Mouse (Mus musculus): Measurements from ENCODE around the gene Nfatc2. TPM values are rescaled to one million over a fixed set of nuclear protein-coding genes. Genes with fewer than 3 reads are reported as not detected.

The Nfatc2 gene
- 3.6 and 3.9 TPM in 2 replicates for polyA plus RNA-seq (2015; fragmentation: Nextera tagmentation; extraction: Ambion mirVana)

GRCm38 (mm10) chr2:168601491-168602386, at the start of gene Nfatc2:
TSS of gene Nfatc2 (minus strand) at chr2:168601657.
- ATAC-seq (ENCODE audit: insufficient read depth, low FRiP score, low read depth), result peak; percentile 73; the same call in 1 of the 2 replicates
- Histone ChIP-seq H3K27ac (peak within 1 kb of the TSS; percentile 70), H3K36me3 (no peaks in the 10 kb centered on the region), H3K4me3 (replicated peaks) (peak within 1 kb of the TSS; percentile 43), H3K4me1 (peaks cover 25% of the 10 kb centered on the region), H3K27me3 (replicated peaks) (peaks cover 26% of the 10 kb centered on the region), H3K4me2 (peak within 1 kb of the TSS; percentile 78), H3K9me3 (no peaks in the 10 kb centered on the region), H3K9ac (no peak within 1 kb of the TSS)
- WGBS, result 1% methylated on average over 55 of the region's 56 CpGs

GRCm38 (mm10) chr2:168648171-168648570, 46.7 kb upstream of the Nfatc2 start:
- Histone ChIP-seq H3K4me3 (replicated peaks) (no peak overlapping the region), H3K36me3 (no peaks in the 10 kb centered on the region; the same call in 1 of the 2 replicates), H3K27ac (no peak overlapping the region), H3K27me3 (replicated peaks) (no peaks in the 10 kb centered on the region), H3K9me3 (no peaks in the 10 kb centered on the region), H3K4me2 (no peak overlapping the region), H3K4me1 (no peaks in the 10 kb centered on the region), H3K9ac (no peak overlapping the region)
- 62% methylated on average over 8 of the region's 8 CpGs for WGBS
- no peak for ATAC-seq (ENCODE audit: insufficient read depth, low FRiP score, low read depth)

DNA sequence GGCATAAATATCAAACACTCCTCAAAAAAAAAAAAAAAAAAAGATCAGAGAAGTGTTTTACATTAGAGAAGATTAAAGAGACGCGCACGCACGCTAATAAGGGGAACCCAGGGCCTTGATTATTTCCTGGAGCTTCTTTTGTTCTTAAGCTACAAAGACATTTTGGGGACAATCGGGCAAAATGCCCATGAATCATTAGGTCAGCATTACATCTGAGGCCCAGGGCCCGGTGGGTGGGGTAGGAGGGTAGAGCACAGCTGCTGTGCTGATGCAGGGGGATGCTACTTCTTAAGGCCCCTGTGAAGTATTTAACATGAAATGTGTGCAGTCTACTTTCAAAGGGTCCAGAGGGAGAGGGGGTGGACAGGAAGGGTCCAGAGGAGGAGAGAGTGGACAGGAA, 43.4 kb upstream of the Nfatc2 start:
- Histone ChIP-seq H3K27ac (no peak overlapping the region), H3K36me3 (peaks cover 3% of the 10 kb centered on the region; the same call in 1 of the 2 replicates), H3K4me1 (no peaks in the 10 kb centered on the region), H3K9ac (no peak overlapping the region), H3K4me2 (no peak overlapping the region), H3K27me3 (replicated peaks) (no peaks in the 10 kb centered on the region), H3K9me3 (no peaks in the 10 kb centered on the region), H3K4me3 (replicated peaks) (no peak overlapping the region)
- no peak for ATAC-seq (ENCODE audit: insufficient read depth, low FRiP score, low read depth)
- WGBS, result 81% methylated on average over 6 of the region's 6 CpGs

- 86% methylated on average over 20 of the region's 20 CpGs for WGBS
- Histone ChIP-seq H3K9ac (no peak overlapping the region), H3K4me3 (replicated peaks) (no peak overlapping the region), H3K36me3 (peaks cover 3% of the 10 kb centered on the region; the same call in 1 of the 2 replicates), H3K9me3 (no peaks in the 10 kb centered on the region), H3K4me1 (no peaks in the 10 kb centered on the region), H3K27me3 (replicated peaks) (no peaks in the 10 kb centered on the region), H3K27ac (no peak overlapping the region), H3K4me2 (no peak overlapping the region)
- no peak for ATAC-seq (ENCODE audit: insufficient read depth, low FRiP score, low read depth)
Measured at GRCm38 (mm10) chr2:168643524-168644177, 42.2 kb upstream of the Nfatc2 start.

- ATAC-seq (ENCODE audit: insufficient read depth, low FRiP score, low read depth), result no peak
- Histone ChIP-seq H3K4me1 (no peaks in the 10 kb centered on the region), H3K9me3 (no peaks in the 10 kb centered on the region), H3K36me3 (peaks cover 3% of the 10 kb centered on the region; the same call in 1 of the 2 replicates), H3K4me2 (no peak overlapping the region), H3K9ac (no peak overlapping the region), H3K27me3 (replicated peaks) (no peaks in the 10 kb centered on the region), H3K27ac (no peak overlapping the region), H3K4me3 (replicated peaks) (no peak overlapping the region)
- WGBS, result 67% methylated on average over 11 of the region's 11 CpGs
Measured at GRCm38 (mm10) chr2:168642187-168642586, 40.7 kb upstream of the Nfatc2 start.

DNA sequence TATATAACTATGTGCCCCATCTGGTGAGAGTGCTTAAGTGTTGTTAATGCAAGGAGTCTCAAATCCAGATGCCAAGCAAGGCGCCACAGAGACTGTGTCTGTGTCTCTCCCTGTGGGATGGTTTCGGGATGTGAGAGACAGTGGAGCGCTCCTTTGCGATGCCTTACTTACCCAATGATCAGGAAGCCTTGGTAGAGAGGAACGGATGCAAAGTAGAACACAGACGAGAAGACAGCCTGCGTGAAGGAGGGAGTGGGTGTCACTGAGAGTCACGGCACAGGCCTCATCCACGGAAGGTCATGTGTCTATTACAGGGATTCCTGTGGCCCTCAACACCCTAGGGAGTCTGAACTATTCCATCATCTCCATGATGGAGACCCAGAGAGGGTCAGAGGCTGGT, 39.0 kb upstream of the Nfatc2 start:
- WGBS, result 95% methylated on average over 9 of the region's 9 CpGs
- Histone ChIP-seq H3K4me1 (no peaks in the 10 kb centered on the region), H3K27me3 (replicated peaks) (no peaks in the 10 kb centered on the region), H3K4me3 (replicated peaks) (no peak overlapping the region), H3K9ac (no peak overlapping the region), H3K4me2 (no peak overlapping the region), H3K9me3 (no peaks in the 10 kb centered on the region), H3K27ac (no peak overlapping the region), H3K36me3 (peaks cover 3% of the 10 kb centered on the region; the same call in 1 of the 2 replicates)
- no peak for ATAC-seq (ENCODE audit: insufficient read depth, low FRiP score, low read depth)

GRCm38 (mm10) chr2:168634881-168635280, 33.4 kb upstream of the Nfatc2 start:
- Histone ChIP-seq H3K4me1 (peaks cover 3% of the 10 kb centered on the region; the same call in 1 of the 2 replicates), H3K27me3 (replicated peaks) (no peaks in the 10 kb centered on the region), H3K4me2 (no peak overlapping the region), H3K4me3 (replicated peaks) (no peak overlapping the region), H3K9ac (no peak overlapping the region), H3K36me3 (no peaks in the 10 kb centered on the region), H3K27ac (no peak overlapping the region), H3K9me3 (no peaks in the 10 kb centered on the region)
- WGBS, result 83% methylated on average over 7 of the region's 7 CpGs
- ATAC-seq (ENCODE audit: insufficient read depth, low FRiP score, low read depth), result no peak

DNA sequence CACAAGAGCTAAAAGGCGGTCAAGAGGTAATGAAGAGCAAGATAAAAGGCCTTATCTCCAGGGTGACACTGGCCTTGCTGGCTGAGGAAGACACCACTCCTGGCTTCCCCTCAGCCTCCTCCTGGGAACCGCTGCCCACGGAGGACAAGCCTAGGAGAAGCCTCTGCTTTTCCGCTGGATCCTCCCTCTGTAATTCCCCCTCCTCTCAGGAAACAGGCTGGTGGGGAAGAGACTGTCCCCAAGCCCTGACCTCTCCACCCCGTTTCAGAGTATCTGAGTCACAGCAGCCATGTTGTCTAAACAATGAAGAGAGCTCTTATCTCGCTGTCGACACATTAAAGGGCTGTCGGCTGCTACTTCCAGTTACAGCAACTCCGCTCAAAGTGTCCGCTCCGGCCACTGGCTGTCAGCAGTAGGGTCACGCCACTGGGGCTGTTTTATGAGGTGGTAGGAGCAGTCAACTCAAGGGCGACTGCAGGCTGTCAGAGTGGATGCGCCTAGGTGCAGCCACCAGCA, 31.9 kb upstream of the Nfatc2 start:
- Histone ChIP-seq H3K27ac (no peak overlapping the region), H3K4me3 (replicated peaks) (no peak overlapping the region), H3K36me3 (no peaks in the 10 kb centered on the region), H3K9ac (no peak overlapping the region), H3K9me3 (no peaks in the 10 kb centered on the region), H3K4me1 (peaks cover 3% of the 10 kb centered on the region; the same call in 1 of the 2 replicates), H3K27me3 (replicated peaks) (no peaks in the 10 kb centered on the region), H3K4me2 (no peak overlapping the region)
- no peak for ATAC-seq (ENCODE audit: insufficient read depth, low FRiP score, low read depth)
- WGBS, result 34% methylated on average over 14 of the region's 14 CpGs

GRCm38 (mm10) chr2:168632543-168632942, 31.1 kb upstream of the Nfatc2 start:
- 74% methylated on average over 6 of the region's 6 CpGs for WGBS
- Histone ChIP-seq H3K27ac (no peak overlapping the region), H3K4me3 (replicated peaks) (no peak overlapping the region), H3K9me3 (no peaks in the 10 kb centered on the region), H3K4me1 (peaks cover 3% of the 10 kb centered on the region; the same call in 1 of the 2 replicates), H3K36me3 (no peaks in the 10 kb centered on the region), H3K4me2 (no peak overlapping the region), H3K27me3 (replicated peaks) (no peaks in the 10 kb centered on the region), H3K9ac (no peak overlapping the region)
- ATAC-seq (ENCODE audit: insufficient read depth, low FRiP score, low read depth), result no peak

- WGBS, result 22% methylated on average over 8 of the region's 8 CpGs
- Histone ChIP-seq H3K9me3 (no peaks in the 10 kb centered on the region), H3K4me3 (replicated peaks) (no peak overlapping the region), H3K27me3 (replicated peaks) (no peaks in the 10 kb centered on the region), H3K4me2 (no peak overlapping the region), H3K36me3 (no peaks in the 10 kb centered on the region), H3K27ac (no peak overlapping the region), H3K4me1 (peaks cover 3% of the 10 kb centered on the region; the same call in 1 of the 2 replicates), H3K9ac (no peak overlapping the region)
- peak; percentile 57; the same call in 1 of the 2 replicates for ATAC-seq (ENCODE audit: insufficient read depth, low FRiP score, low read depth)
Measured at GRCm38 (mm10) chr2:168628787-168629186, 27.3 kb upstream of the Nfatc2 start.

DNA sequence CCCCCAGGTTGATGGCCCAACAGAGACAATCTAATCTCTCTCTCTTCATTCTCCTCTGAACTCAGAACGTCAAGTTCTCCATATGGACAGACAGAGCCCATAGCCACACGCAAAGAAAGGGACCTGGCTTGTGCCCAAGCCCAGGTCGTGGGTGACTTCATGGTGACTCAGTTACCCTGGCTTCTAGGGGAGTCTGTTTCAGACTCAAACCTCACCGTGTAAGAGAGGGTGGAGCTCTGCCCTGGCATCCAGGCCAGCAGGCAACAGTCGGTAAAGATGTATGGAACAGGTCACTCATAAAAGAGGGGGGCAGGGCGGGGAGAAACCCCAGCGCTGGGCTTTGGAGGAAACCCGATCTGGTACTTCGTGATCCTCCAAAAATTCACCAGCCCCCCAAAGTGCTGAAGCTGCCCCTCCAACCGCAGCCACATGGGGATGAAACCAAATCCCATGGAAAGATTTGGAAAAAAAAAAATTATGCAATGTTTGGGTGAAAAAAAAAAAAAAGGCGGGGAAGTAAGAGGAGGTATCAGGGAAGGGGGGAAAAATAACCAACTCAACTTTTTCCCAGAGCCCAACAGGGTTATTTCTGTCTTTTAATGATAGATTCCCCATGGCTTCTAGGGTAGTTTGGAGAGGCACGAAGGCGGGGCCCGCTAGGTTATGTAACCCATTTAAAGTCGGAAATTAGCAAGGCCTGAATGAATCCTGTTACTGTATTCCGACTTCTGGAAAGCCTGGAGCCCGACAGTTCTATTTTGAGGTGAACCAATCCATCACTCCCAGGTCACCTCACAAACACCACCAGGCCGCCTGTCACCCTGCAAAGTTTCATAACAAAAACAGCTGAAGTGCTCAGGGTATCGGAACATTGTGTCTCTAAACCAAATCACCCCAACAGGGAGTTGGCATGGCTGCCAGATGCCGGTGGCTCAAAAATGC, 26.6 kb upstream of the Nfatc2 start:
- Histone ChIP-seq H3K9me3 (no peaks in the 10 kb centered on the region), H3K36me3 (no peaks in the 10 kb centered on the region), H3K27me3 (replicated peaks) (no peaks in the 10 kb centered on the region), H3K27ac (no peak overlapping the region), H3K4me3 (replicated peaks) (no peak overlapping the region), H3K4me1 (0 out of 2 replicates have a peak, but pooled peaks cover under 1% of the 10 kb centered on the region), H3K9ac (no peak overlapping the region), H3K4me2 (no peak overlapping the region)
- ATAC-seq (ENCODE audit: insufficient read depth, low FRiP score, low read depth), result no peak
- WGBS, result 57% methylated on average over 19 of the region's 20 CpGs

All from stomach, embryonic 15.5 days (tissue).